Mouse (Mus musculus): ENCODE data around the gene 4930452B06Rik. TPM values are rescaled to one million over a fixed set of nuclear protein-coding genes. Genes with fewer than 3 reads are reported as not detected.

4930452B06Rik gene
- total and polyA plus RNA-seq, 3 experiments = not detected

GRCm38 (mm10) chr14:8508669-8509068 is 157.4 kb downstream of the 4930452B06Rik start:
- dilution Hi-C loops (cut with MboI; ENCODE audit: extremely low pct_ligation_motif_present, extremely low pct_unique_long_range_greater_than_20kb, low sequenced_read_pairs) (no loop called here), in situ Hi-C loops (cut with MboI; ENCODE audit: low pct_ligation_motif_present, low pct_unique_long_range_greater_than_20kb, low sequenced_read_pairs) (no loop called here)
- Histone ChIP-seq H3K9ac (ENCODE audit: insufficient read depth, low read depth) (no peak overlapping the region), H3K4me1 (ENCODE audit: control insufficient read depth in 1 of 2, insufficient read depth in 2 of 2) (no peaks in the 10 kb centered on the region), H3K9me3 (replicated peaks; ENCODE audit: low read length) (no peaks in the 10 kb centered on the region), H3K36me3 (replicated peaks in 1 of 2; ENCODE audit: control insufficient read depth in 1 of 2, insufficient read depth in 1 of 2, low read length in 1 of 2) (no peaks in the 10 kb centered on the region), H3K4me3 (replicated peaks in 1 of 3; ENCODE audit: low read depth in 2 of 3, low read length in 2 of 3, poor library complexity in 1 of 3) (no peak overlapping the region), H3K79me2 (replicated peaks; ENCODE audit: control insufficient read depth, extremely low read depth, insufficient read depth, poor library complexity, severe bottlenecking) (no peaks in the 10 kb centered on the region), H3K27me3 (replicated peaks) (no peaks in the 10 kb centered on the region), H3K27ac (ENCODE audit: insufficient read depth, low read depth) (no peak overlapping the region), H3K4me2 (ENCODE audit: insufficient read depth, low read depth, poor library complexity, severe bottlenecking) (no peak overlapping the region)
- TF ChIP-seq E2F4 (IDR thresholded peaks at IDR 0.05; ENCODE audit: insufficient replicate concordance, low read depth, low read length) (no peak), UBTF (IDR thresholded peaks at IDR 0.05; ENCODE audit: low read depth, low read length) (no peak), IRF4 (IDR thresholded peaks at IDR 0.05; ENCODE audit: low read depth, low read length) (no peak), RAD21 (IDR thresholded peaks at IDR 0.05; ENCODE audit: low read depth, low read length) (no peak), ZNF384 (IDR thresholded peaks at IDR 0.05; ENCODE audit: low read depth, low read length) (no peak)
- no peak for DNase-seq (ENCODE audit: extremely low read depth)

GRCm38 (mm10) chr14:8504206-8504605 is 161.8 kb downstream of the 4930452B06Rik start:
- in situ Hi-C loops (cut with MboI; ENCODE audit: low pct_ligation_motif_present, low pct_unique_long_range_greater_than_20kb, low sequenced_read_pairs) = no loop called here
- no peaks in the 10 kb centered on the region for H3K27me3 ChIP-seq (replicated peaks)
- no peak for TF ChIP-seq SMC3 (IDR thresholded peaks at IDR 0.05; ENCODE audit: low read depth, low read length)
- no peak for TF ChIP-seq SIN3A (IDR thresholded peaks at IDR 0.05; ENCODE audit: low read length)
- no peak for TF ChIP-seq NRF1 (IDR thresholded peaks at IDR 0.05; ENCODE audit: low read depth, low read length)
- TF ChIP-seq ZNF384 (IDR thresholded peaks at IDR 0.05; ENCODE audit: low read depth, low read length) = no peak
- TF ChIP-seq USF2 (conservative IDR thresholded peaks at IDR 0.05; ENCODE audit: low read depth, low read length) = no peak
- TF ChIP-seq MXI1 (IDR thresholded peaks at IDR 0.05; ENCODE audit: low read depth, low read length) = no peak
- no peak for TF ChIP-seq MAX (IDR thresholded peaks at IDR 0.05; ENCODE audit: low read length)
- no peak for TF ChIP-seq CHD2 (IDR thresholded peaks at IDR 0.05; ENCODE audit: low read length)
- TF ChIP-seq CHD1 (IDR thresholded peaks at IDR 0.05; ENCODE audit: low read depth, low read length) = no peak
- no peak for TF ChIP-seq E2F4 (IDR thresholded peaks at IDR 0.05; ENCODE audit: insufficient replicate concordance, low read depth, low read length)
- no peak for TF ChIP-seq USF1 (IDR thresholded peaks at IDR 0.05; ENCODE audit: low read depth, low read length)
- no peak for TF ChIP-seq TCF12 (IDR thresholded peaks at IDR 0.05; ENCODE audit: low read depth, low read length)
- TF ChIP-seq JUND (conservative IDR thresholded peaks at IDR 0.05; ENCODE audit: low read depth, low read length) = no peak
- TF ChIP-seq HCFC1 (IDR thresholded peaks at IDR 0.05; ENCODE audit: low read depth, low read length) = no peak
- TF ChIP-seq ETS1 (conservative IDR thresholded peaks at IDR 0.05; ENCODE audit: low read depth, low read length) = no peak
- TF ChIP-seq MAFK (IDR thresholded peaks at IDR 0.05; ENCODE audit: insufficient replicate concordance, low read length) = no peak
- no peak for TF ChIP-seq ELF1 (IDR thresholded peaks at IDR 0.05; ENCODE audit: low read depth, low read length)
- no peak for TF ChIP-seq POLR2AphosphoS2 (IDR thresholded peaks at IDR 0.05; ENCODE audit: low read depth, low read length)
- no peak for TF ChIP-seq JUN (IDR thresholded peaks at IDR 0.05; ENCODE audit: insufficient read depth, low read depth, low read length)

More at GRCm38 (mm10) chr14:8504206-8504605, 161.8 kb downstream of the 4930452B06Rik start:
- no peaks in the 10 kb centered on the region for H3K4me1 ChIP-seq (ENCODE audit: control insufficient read depth in 1 of 2, insufficient read depth in 2 of 2)
- no peaks in the 10 kb centered on the region for H3K36me3 ChIP-seq (replicated peaks in 1 of 2; ENCODE audit: control insufficient read depth in 1 of 2, insufficient read depth in 1 of 2, low read length in 1 of 2)
- no peaks in the 10 kb centered on the region for H3K79me2 ChIP-seq (replicated peaks; ENCODE audit: control insufficient read depth, extremely low read depth, insufficient read depth, poor library complexity, severe bottlenecking)
- no peak overlapping the region for H3K27ac ChIP-seq (ENCODE audit: insufficient read depth, low read depth)
- no peak for DNase-seq (ENCODE audit: extremely low read depth)
- no peak overlapping the region for H3K4me3 ChIP-seq (replicated peaks in 1 of 3; ENCODE audit: low read depth in 2 of 3, low read length in 2 of 3, poor library complexity in 1 of 3)
- dilution Hi-C loops (cut with MboI; ENCODE audit: extremely low pct_ligation_motif_present, extremely low pct_unique_long_range_greater_than_20kb, low sequenced_read_pairs) = no loop called here
- no peaks in the 10 kb centered on the region for H3K9me3 ChIP-seq (replicated peaks; ENCODE audit: low read length)
- H3K4me2 ChIP-seq (ENCODE audit: insufficient read depth, low read depth, poor library complexity, severe bottlenecking) = no peak overlapping the region
- no peak overlapping the region for H3K9ac ChIP-seq (ENCODE audit: insufficient read depth, low read depth)
